Mouse (Mus musculus) intestine, embryonic 16.5 days (tissue): ENCODE measurements around the gene Egfl8. TPM values are rescaled to one million over a fixed set of nuclear protein-coding genes. Genes with fewer than 3 reads are reported as not detected.

Experiments used
- polyA plus RNA-seq: library from polyadenylated mRNA; unstranded; fragments of >200 nt; fragmentation: Nextera tagmentation; extraction: Ambion mirVana; gene quantifications from 2 replicates; pipeline ENCODE4 v1.2.1, GENCODE M21; 2015

Gene Egfl8
- polyA plus RNA-seq, 1 experiment from 2014 or later = 4.6 TPM

Other genes starting within 250 kb of the Egfl8 start
- 30.2 and 43.2 TPM in 2 replicates for gene Btnl1, start 238.8 kb downstream of the Egfl8 start, polyA plus RNA-seq
- 0.81 and 1.2 TPM in 2 replicates for gene BC051142, start 217.2 kb downstream of the Egfl8 start, polyA plus RNA-seq
- 18.1 and 22.3 TPM in 2 replicates for gene Btnl4, start 138.7 kb downstream of the Egfl8 start, polyA plus RNA-seq
- gene Btnl6, start 98.6 kb downstream of the Egfl8 start, polyA plus RNA-seq = 30.9 and 41.7 TPM in 2 replicates
- 2.5 and 3.8 TPM in 2 replicates for gene Notch4, start 51.7 kb downstream of the Egfl8 start, polyA plus RNA-seq
- 12.0 and 12.5 TPM in 2 replicates for gene Gpsm3, start 26.2 kb downstream of the Egfl8 start, polyA plus RNA-seq
- gene Pbx2, start 24.7 kb downstream of the Egfl8 start, polyA plus RNA-seq = 5.6 and 6.9 TPM in 2 replicates
- 2.3 and 2.4 TPM in 2 replicates for gene Ager, start 18.1 kb downstream of the Egfl8 start, polyA plus RNA-seq
- 190 and 197 TPM in 2 replicates for gene Rnf5, start 12.3 kb downstream of the Egfl8 start, polyA plus RNA-seq
- gene Agpat1, start 11.7 kb downstream of the Egfl8 start, polyA plus RNA-seq = 61.8 and 67.9 TPM in 2 replicates
- gene Ppt2, start 12.5 kb upstream of the Egfl8 start, polyA plus RNA-seq = 32.3 and 32.9 TPM in 2 replicates
- 0.32 and 0.47 TPM in 2 replicates for gene Prrt1, start 13.6 kb upstream of the Egfl8 start, polyA plus RNA-seq
- gene Fkbpl, start 28.8 kb upstream of the Egfl8 start, polyA plus RNA-seq = 10.2 and 14.4 TPM in 2 replicates
- gene Atf6b, start 31.2 kb upstream of the Egfl8 start, polyA plus RNA-seq = 66.3 and 69.1 TPM in 2 replicates
- 1.1 TPM in 2 replicates for gene Tnxb, start 54.6 kb upstream of the Egfl8 start, polyA plus RNA-seq
- gene C4b, start 127.9 kb upstream of the Egfl8 start, polyA plus RNA-seq = 0.83 and 0.92 TPM in 2 replicates
- gene Cyp21a1, start 188.6 kb upstream of the Egfl8 start, polyA plus RNA-seq = 0.06 and 15.4 TPM in 2 replicates
- gene Stk19, start 221.0 kb upstream of the Egfl8 start, polyA plus RNA-seq = 24.0 and 26.5 TPM in 2 replicates
- 53.6 and 59.0 TPM in 2 replicates for gene Dxo, start 221.0 kb upstream of the Egfl8 start, polyA plus RNA-seq
- gene Skiv2l, start 234.2 kb upstream of the Egfl8 start, polyA plus RNA-seq = 39.2 and 44.9 TPM in 2 replicates
- gene Nelfe, start 234.4 kb upstream of the Egfl8 start, polyA plus RNA-seq = 104 TPM in 2 replicates
- 95.8 and 107 TPM in 2 replicates for gene Cfb, start 246.5 kb upstream of the Egfl8 start, polyA plus RNA-seq